Mouse (Mus musculus): Measurements from ENCODE around the gene Mrc2. TPM values are rescaled to one million over a fixed set of nuclear protein-coding genes. Genes with fewer than 3 reads are reported as not detected.

The Mrc2 gene
- total and polyA plus RNA-seq, 3 experiments, result under 0.01 to 0.10 (median 0.09) TPM

DNA sequence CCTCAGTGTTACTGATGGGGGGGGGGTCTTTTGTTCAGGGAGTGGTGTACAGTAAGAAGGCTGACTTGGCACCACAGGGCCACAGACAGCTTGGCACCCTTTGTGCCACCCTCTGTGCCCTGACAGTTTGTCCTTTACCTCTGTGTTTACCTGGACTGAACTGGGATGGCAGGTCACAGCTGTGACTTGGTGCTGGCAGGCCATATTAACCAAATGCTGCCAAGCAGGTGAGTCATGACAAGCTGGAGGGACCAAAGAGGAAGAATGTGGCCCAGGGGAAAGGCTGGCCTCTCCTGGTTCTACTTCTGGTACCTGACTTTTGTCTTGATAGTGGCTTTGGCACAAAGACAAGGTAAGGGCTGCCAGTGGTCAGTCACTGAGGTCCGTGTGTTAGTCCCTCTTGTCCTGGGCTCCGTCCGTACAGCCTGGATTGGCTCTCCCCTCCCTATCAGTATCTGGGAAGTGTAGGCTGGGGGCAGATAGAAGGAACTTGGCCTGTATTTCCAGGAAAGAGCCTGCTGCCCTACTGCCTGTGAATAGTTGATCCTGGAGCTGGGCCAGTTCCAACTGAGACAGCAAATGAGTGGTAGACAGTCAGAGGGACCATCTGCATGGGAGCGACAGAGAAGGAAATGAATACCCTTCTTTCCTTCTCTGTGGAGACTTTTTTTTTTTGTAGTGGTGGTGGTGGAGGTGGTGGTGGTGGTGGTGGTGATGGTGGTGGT, 69.8 kb downstream of the Mrc2 start:
- TF ChIP-seq ZKSCAN1 (IDR thresholded peaks at IDR 0.05; ENCODE audit: borderline replicate concordance, low read depth, low read length), result no peak
- no peak for TF ChIP-seq RAD21 (IDR thresholded peaks at IDR 0.05; ENCODE audit: low read depth, low read length)
- DNase-seq (ENCODE audit: extremely low read depth), result no peak
- Histone ChIP-seq H3K79me2 (replicated peaks; ENCODE audit: control insufficient read depth, extremely low read depth, insufficient read depth, poor library complexity, severe bottlenecking) (no peaks in the 10 kb centered on the region), H3K9me3 (replicated peaks; ENCODE audit: low read length) (no peaks in the 10 kb centered on the region), H3K4me2 (ENCODE audit: insufficient read depth, low read depth, poor library complexity, severe bottlenecking) (no peak overlapping the region), H3K27me3 (replicated peaks) (peaks cover 5% of the 10 kb centered on the region), H3K4me3 (replicated peaks in 1 of 3; ENCODE audit: low read depth in 2 of 3, low read length in 2 of 3, poor library complexity in 1 of 3) (no peak overlapping the region), H3K4me1 (ENCODE audit: control insufficient read depth in 1 of 2, insufficient read depth in 2 of 2) (peaks cover 0 to 5% of the 10 kb centered on the region in 2 experiments; a peak in 2 of 4 replicates), H3K36me3 (replicated peaks in 1 of 2; ENCODE audit: control insufficient read depth in 1 of 2, insufficient read depth in 1 of 2, low read length in 1 of 2) (no peaks in the 10 kb centered on the region), H3K27ac (ENCODE audit: insufficient read depth, low read depth) (no peak overlapping the region), H3K9ac (ENCODE audit: insufficient read depth, low read depth) (no peak overlapping the region)
- dilution Hi-C loops (cut with MboI; ENCODE audit: extremely low pct_ligation_motif_present, extremely low pct_unique_long_range_greater_than_20kb, low sequenced_read_pairs), result no loop called here
- in situ Hi-C loops (cut with MboI; ENCODE audit: low pct_ligation_motif_present, low pct_unique_long_range_greater_than_20kb, low sequenced_read_pairs), result no loop called here

DNA sequence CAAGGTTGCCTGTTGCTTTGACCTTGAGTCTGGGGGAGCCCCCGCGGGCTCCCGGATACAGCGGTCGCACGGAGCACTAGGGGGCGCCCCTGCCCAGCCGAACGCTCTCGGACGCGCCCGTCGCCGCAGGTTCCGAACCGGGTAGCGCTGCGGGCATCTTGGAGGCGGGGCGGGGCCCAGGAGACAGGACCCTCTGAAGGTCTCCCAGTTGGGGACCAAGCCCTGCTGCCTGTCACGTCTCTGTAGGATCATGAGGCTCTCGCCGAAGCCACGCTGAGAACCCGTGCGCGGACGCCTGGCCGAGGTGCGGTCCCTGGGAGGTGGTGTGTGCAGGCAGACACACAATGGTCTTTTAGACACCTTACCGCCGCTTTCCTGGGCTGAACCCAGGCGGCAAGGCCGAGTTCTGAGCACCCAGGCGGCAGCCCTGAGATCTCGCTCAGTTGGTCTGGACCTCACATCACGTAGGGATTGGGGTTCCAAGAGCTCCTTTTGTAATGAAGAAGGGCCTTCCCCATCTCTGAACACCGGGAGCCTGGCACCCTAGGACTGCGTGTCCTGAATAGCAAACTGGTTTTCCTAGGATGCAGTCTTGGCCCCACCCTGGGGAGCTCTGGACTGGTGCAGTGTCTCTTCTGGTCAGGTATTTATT, 70.6 kb downstream of the Mrc2 start:
- Histone ChIP-seq H3K4me1 (ENCODE audit: control insufficient read depth in 1 of 2, insufficient read depth in 2 of 2) (peaks cover 0 to 5% of the 10 kb centered on the region in 2 experiments; a peak in 2 of 4 replicates), H3K36me3 (replicated peaks in 1 of 2; ENCODE audit: control insufficient read depth in 1 of 2, insufficient read depth in 1 of 2, low read length in 1 of 2) (no peaks in the 10 kb centered on the region), H3K27me3 (replicated peaks) (peaks cover 5% of the 10 kb centered on the region), H3K4me2 (ENCODE audit: insufficient read depth, low read depth, poor library complexity, severe bottlenecking) (peak overlapping the region; percentile 60), H3K4me3 (replicated peaks in 1 of 3; ENCODE audit: low read depth in 2 of 3, low read length in 2 of 3, poor library complexity in 1 of 3) (no peak overlapping the region), H3K27ac (ENCODE audit: insufficient read depth, low read depth) (no peak overlapping the region), H3K9ac (ENCODE audit: insufficient read depth, low read depth) (no peak overlapping the region), H3K9me3 (replicated peaks; ENCODE audit: low read length) (no peaks in the 10 kb centered on the region), H3K79me2 (replicated peaks; ENCODE audit: control insufficient read depth, extremely low read depth, insufficient read depth, poor library complexity, severe bottlenecking) (no peaks in the 10 kb centered on the region)
- DNase-seq (ENCODE audit: extremely low read depth), result peak; percentile 52
- dilution Hi-C loops (cut with MboI; ENCODE audit: extremely low pct_ligation_motif_present, extremely low pct_unique_long_range_greater_than_20kb, low sequenced_read_pairs), result no loop called here
- in situ Hi-C loops (cut with MboI; ENCODE audit: low pct_ligation_motif_present, low pct_unique_long_range_greater_than_20kb, low sequenced_read_pairs), result no loop called here
- TF ChIP-seq ZKSCAN1 (IDR thresholded peaks at IDR 0.05; ENCODE audit: borderline replicate concordance, low read depth, low read length) (no peak), USF2 (conservative IDR thresholded peaks at IDR 0.05; ENCODE audit: low read depth, low read length) (no peak), USF1 (IDR thresholded peaks at IDR 0.05; ENCODE audit: low read depth, low read length) (no peak), EP300 (IDR thresholded peaks at IDR 0.05; ENCODE audit: low read length) (no peak), JUN (IDR thresholded peaks at IDR 0.05; ENCODE audit: insufficient read depth, low read depth, low read length) (no peak), MEF2A (IDR thresholded peaks at IDR 0.05; ENCODE audit: borderline replicate concordance, low read depth, low read length) (no peak; the same call in 1 of the 2 replicates), JUND (conservative IDR thresholded peaks at IDR 0.05; ENCODE audit: low read depth, low read length) (no peak), RAD21 (IDR thresholded peaks at IDR 0.05; ENCODE audit: low read depth, low read length) (peak; percentile 97), MAX (IDR thresholded peaks at IDR 0.05; ENCODE audit: low read length) (no peak), SIN3A (IDR thresholded peaks at IDR 0.05; ENCODE audit: low read length) (no peak), ZNF384 (IDR thresholded peaks at IDR 0.05; ENCODE audit: low read depth, low read length) (no peak), RCOR1 (conservative IDR thresholded peaks at IDR 0.05; ENCODE audit: low read depth, low read length) (no peak), KAT2A (IDR thresholded peaks at IDR 0.05; ENCODE audit: insufficient replicate concordance, low read length) (no peak), MXI1 (IDR thresholded peaks at IDR 0.05; ENCODE audit: low read depth, low read length) (no peak), E2F4 (IDR thresholded peaks at IDR 0.05; ENCODE audit: insufficient replicate concordance, low read depth, low read length) (no peak), TCF12 (IDR thresholded peaks at IDR 0.05; ENCODE audit: low read depth, low read length) (peak; percentile 52), NRF1 (IDR thresholded peaks at IDR 0.05; ENCODE audit: low read depth, low read length) (no peak), MAFK (IDR thresholded peaks at IDR 0.05; ENCODE audit: insufficient replicate concordance, low read length) (no peak), TBP (conservative IDR thresholded peaks at IDR 0.05; ENCODE audit: low read depth, low read length) (no peak), ZMIZ1 (IDR thresholded peaks at IDR 0.05; ENCODE audit: low read depth, low read length) (no peak), CTCF (conservative IDR thresholded peaks at IDR 0.05 in 1 of 2, IDR thresholded peaks at IDR 0.05 in 1 of 2; ENCODE audit: low read depth in 2 of 2, low read length in 2 of 2) (peak; percentile 13 to 97; a peak in 2 of 4 replicates), ZC3H11A (IDR thresholded peaks at IDR 0.05; ENCODE audit: low read depth, low read length) (peak; percentile 86), UBTF (IDR thresholded peaks at IDR 0.05; ENCODE audit: low read depth, low read length) (no peak), CHD2 (IDR thresholded peaks at IDR 0.05; ENCODE audit: low read length) (no peak), GABPA (IDR thresholded peaks at IDR 0.05; ENCODE audit: insufficient replicate concordance, low read depth, low read length) (no peak), IRF4 (IDR thresholded peaks at IDR 0.05; ENCODE audit: low read depth, low read length) (peak; percentile 65; the same call in 1 of the 2 replicates), POLR2A (IDR thresholded peaks at IDR 0.05; ENCODE audit: low read depth, low read length) (no peak), NELFE (IDR thresholded peaks at IDR 0.05; ENCODE audit: low read depth, low read length) (peak; percentile 33; the same call in 1 of the 2 replicates), BHLHE40 (IDR thresholded peaks at IDR 0.05; ENCODE audit: low read depth, low read length) (peak; percentile 28; the same call in 1 of the 2 replicates), SMC3 (IDR thresholded peaks at IDR 0.05; ENCODE audit: low read depth, low read length) (peak; percentile 96), ELF1 (IDR thresholded peaks at IDR 0.05; ENCODE audit: low read depth, low read length) (peak; percentile 49)
